Mouse (Mus musculus): Measurements from ENCODE around the gene Prr15l.

GRCm38 (mm10) chr11:96976379-96976687 lies 48.4 kb downstream of the Prr15l start:
- TF ChIP-seq CTCF (IDR thresholded peaks at IDR 0.05; ENCODE audit: insufficient read depth, low read length): no peak
- TF ChIP-seq POLR2A (IDR thresholded peaks at IDR 0.05; ENCODE audit: borderline replicate concordance, extremely low read depth, low read depth, low read length): no peak

Data from lung, adult 2 months (tissue).